Mouse (Mus musculus) stomach, postnatal 0 days (tissue): ENCODE measurements around the gene Mybpc2.

ENCODE experiments used
- CTCF ChIP-seq: IDR thresholded peaks from 2 replicates; pipeline ENCODE4 v1.5.1; 2016; ENCODE audit warnings: antibody characterized with exemption, low read depth, mild to moderate bottlenecking, moderate library complexity
- EP300 ChIP-seq: optimal IDR thresholded peaks from 2 replicates; pipeline ENCODE3; 2016; ENCODE audit warnings: antibody characterized with exemption

- TF ChIP-seq EP300 (no peak), CTCF (no peak)
Observed at GRCm38 (mm10) chr7:44474419-44474818, 50.0 kb downstream of the Mybpc2 start.
